Mouse (Mus musculus): ENCODE data around the gene Nudt14. TPM values are rescaled to one million over a fixed set of nuclear protein-coding genes. Genes with fewer than 3 reads are reported as not detected.

Gene Nudt14
- total and polyA plus RNA-seq, 2 experiments from 2014 or later: 28.2 to 33.9 TPM

DNA sequence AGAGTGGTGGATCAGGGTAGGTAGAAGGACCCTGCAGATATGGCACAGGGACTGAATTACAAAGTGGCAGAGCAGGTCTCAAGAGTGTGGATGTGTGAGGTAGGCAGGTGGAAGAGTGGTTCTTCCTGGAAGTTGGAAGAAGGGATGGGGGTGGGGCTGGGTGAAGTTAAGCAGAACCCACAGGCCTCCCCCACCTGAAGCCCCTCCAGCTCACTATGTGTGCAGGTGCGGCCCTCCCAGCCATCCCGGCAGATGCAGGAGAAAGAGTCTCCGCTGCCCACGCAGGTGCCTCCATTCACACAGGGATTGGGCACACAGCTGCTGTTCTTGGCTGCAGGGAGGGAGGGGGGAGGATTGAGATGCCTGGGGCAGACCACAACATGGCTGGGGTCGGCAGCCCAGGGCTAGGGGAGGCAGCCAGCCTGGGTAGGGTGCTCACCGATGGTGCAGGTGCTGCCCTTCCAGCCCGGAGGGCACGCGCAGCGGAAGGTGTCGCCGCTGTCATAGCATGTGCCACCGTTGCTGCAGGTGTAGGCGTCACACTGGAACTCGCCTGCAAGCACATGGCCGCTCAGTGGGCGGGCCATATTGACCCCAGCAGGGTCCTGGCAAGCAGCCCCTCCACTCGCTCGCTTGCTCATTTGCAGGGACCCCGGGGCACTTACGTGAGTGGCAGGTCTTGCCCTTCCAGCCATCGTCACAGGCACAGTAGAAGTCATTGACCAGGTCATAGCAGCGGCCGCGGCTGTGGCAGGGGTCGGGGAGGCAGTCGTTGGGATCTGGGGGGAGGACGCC, 28.8 kb downstream of the Nudt14 start:
- TF ChIP-seq CTCF (IDR thresholded peaks at IDR 0.05; ENCODE audit: low read depth) (no peak), EP300 (IDR thresholded peaks at IDR 0.05; ENCODE audit: low read depth) (no peak)
- peaks cover 13% of the 10 kb centered on the region; the same call in 1 of the 2 replicates for H3K4me1 ChIP-seq (ENCODE audit: control insufficient read depth, insufficient read depth)
- H3K4me3 ChIP-seq (ENCODE audit: low read depth, low read length): no peak overlapping the region
- 0 out of 2 replicates have a peak, but pooled peaks cover 10% of the 10 kb centered on the region for H3K27me3 ChIP-seq (ENCODE audit: control insufficient read depth, insufficient read depth, low read length)
- WGBS: 91% methylated on average over 28 of the region's 28 CpGs
- no peak overlapping the region for H3K4me2 ChIP-seq (ENCODE audit: low read depth, low read length)
- no peak for ATAC-seq (ENCODE audit: insufficient read depth, low read depth)
- peaks cover 17% of the 10 kb centered on the region for H3K36me3 ChIP-seq (replicated peaks; ENCODE audit: control insufficient read depth, insufficient read depth, low read length)
- H3K27ac ChIP-seq (ENCODE audit: low read depth): no peak overlapping the region
- H3K9ac ChIP-seq (replicated peaks; ENCODE audit: low read depth, low read length): no peak overlapping the region
- no peak for DNase-seq (ENCODE audit: low spot score)
- H3K9me3 ChIP-seq (replicated peaks; ENCODE audit: control insufficient read depth, low read length): no peaks in the 10 kb centered on the region

DNA sequence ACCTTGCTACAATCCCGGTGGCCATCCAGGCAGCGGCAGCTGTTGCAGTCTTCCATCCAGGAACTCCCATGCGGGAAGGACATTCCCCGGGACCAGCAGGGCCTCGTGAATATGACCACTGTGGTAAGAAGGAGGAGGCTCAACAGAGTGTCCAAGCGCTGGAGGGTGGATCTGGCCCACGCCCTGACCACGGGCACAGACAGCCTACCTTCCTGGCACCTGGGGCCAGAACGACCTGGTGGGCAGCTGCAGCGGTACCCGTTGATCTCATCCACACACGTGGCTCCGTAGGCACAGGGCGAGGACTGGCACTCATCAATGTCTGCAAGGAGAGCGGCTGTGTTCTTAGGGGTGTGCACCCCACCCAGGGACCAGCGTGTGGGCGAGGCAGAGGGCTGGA, 30.2 kb downstream of the Nudt14 start:
- 0 out of 2 replicates have a peak, but pooled peaks cover 3% of the 10 kb centered on the region for H3K27me3 ChIP-seq (ENCODE audit: control insufficient read depth, insufficient read depth, low read length)
- no peak overlapping the region for H3K27ac ChIP-seq (ENCODE audit: low read depth)
- DNase-seq (ENCODE audit: low spot score) (no peak), ATAC-seq (ENCODE audit: insufficient read depth, low read depth) (no peak)
- peaks cover 3% of the 10 kb centered on the region; the same call in 1 of the 2 replicates for H3K4me1 ChIP-seq (ENCODE audit: control insufficient read depth, insufficient read depth)
- no peak overlapping the region for H3K4me3 ChIP-seq (ENCODE audit: low read depth, low read length)
- TF ChIP-seq CTCF (IDR thresholded peaks at IDR 0.05; ENCODE audit: low read depth) (no peak), EP300 (IDR thresholded peaks at IDR 0.05; ENCODE audit: low read depth) (no peak)
- H3K36me3 ChIP-seq (replicated peaks; ENCODE audit: control insufficient read depth, insufficient read depth, low read length): peaks cover 17% of the 10 kb centered on the region
- H3K4me2 ChIP-seq (ENCODE audit: low read depth, low read length): no peak overlapping the region
- 87% methylated on average over 17 of the region's 17 CpGs for WGBS
- H3K9me3 ChIP-seq (replicated peaks; ENCODE audit: control insufficient read depth, low read length): no peaks in the 10 kb centered on the region
- H3K9ac ChIP-seq (replicated peaks; ENCODE audit: low read depth, low read length): no peak overlapping the region

- DNase-seq (ENCODE audit: low spot score) (no peak), ATAC-seq (ENCODE audit: insufficient read depth, low read depth) (no peak)
- peaks cover 11% of the 10 kb centered on the region; the same call in 1 of the 2 replicates for H3K36me3 ChIP-seq (replicated peaks; ENCODE audit: control insufficient read depth, insufficient read depth, low read length)
- H3K4me1 ChIP-seq (ENCODE audit: control insufficient read depth, insufficient read depth): no peaks in the 10 kb centered on the region
- H3K9ac ChIP-seq (replicated peaks; ENCODE audit: low read depth, low read length): no peak overlapping the region
- no peaks in the 10 kb centered on the region for H3K27me3 ChIP-seq (ENCODE audit: control insufficient read depth, insufficient read depth, low read length)
- H3K4me3 ChIP-seq (ENCODE audit: low read depth, low read length): no peak overlapping the region
- H3K27ac ChIP-seq (ENCODE audit: low read depth): no peak overlapping the region
- no peaks in the 10 kb centered on the region for H3K9me3 ChIP-seq (replicated peaks; ENCODE audit: control insufficient read depth, low read length)
- no peak overlapping the region for H3K4me2 ChIP-seq (ENCODE audit: low read depth, low read length)
- TF ChIP-seq EP300 (IDR thresholded peaks at IDR 0.05; ENCODE audit: low read depth) (no peak), CTCF (IDR thresholded peaks at IDR 0.05; ENCODE audit: low read depth) (no peak)
- WGBS: 93% methylated on average over 22 of the region's 22 CpGs
Measured at GRCm38 (mm10) chr12:112908991-112909390, 32.9 kb downstream of the Nudt14 start.

- ATAC-seq (ENCODE audit: insufficient read depth, low read depth): no peak
- WGBS: 83% methylated on average over 5 of the region's 5 CpGs
- no peak overlapping the region for H3K9ac ChIP-seq (replicated peaks; ENCODE audit: low read depth, low read length)
- no peak for DNase-seq (ENCODE audit: low spot score)
- no peak overlapping the region for H3K4me2 ChIP-seq (ENCODE audit: low read depth, low read length)
- H3K9me3 ChIP-seq (replicated peaks; ENCODE audit: control insufficient read depth, low read length): no peaks in the 10 kb centered on the region
- 0 out of 2 replicates have a peak, but pooled peaks cover 3% of the 10 kb centered on the region for H3K36me3 ChIP-seq (replicated peaks; ENCODE audit: control insufficient read depth, insufficient read depth, low read length)
- no peaks in the 10 kb centered on the region for H3K27me3 ChIP-seq (ENCODE audit: control insufficient read depth, insufficient read depth, low read length)
- H3K27ac ChIP-seq (ENCODE audit: low read depth): no peak overlapping the region
- TF ChIP-seq CTCF (IDR thresholded peaks at IDR 0.05; ENCODE audit: low read depth): no peak
- no peak for TF ChIP-seq EP300 (IDR thresholded peaks at IDR 0.05; ENCODE audit: low read depth)
- H3K4me1 ChIP-seq (ENCODE audit: control insufficient read depth, insufficient read depth): no peaks in the 10 kb centered on the region
- no peak overlapping the region for H3K4me3 ChIP-seq (ENCODE audit: low read depth, low read length)
Measured at GRCm38 (mm10) chr12:112905001-112905400, 36.9 kb downstream of the Nudt14 start.

GRCm38 (mm10) chr12:112903941-112904340, 38.0 kb downstream of the Nudt14 start:
- no peaks in the 10 kb centered on the region for H3K9me3 ChIP-seq (replicated peaks; ENCODE audit: control insufficient read depth, low read length)
- no peak overlapping the region for H3K4me3 ChIP-seq (ENCODE audit: low read depth, low read length)
- ATAC-seq (ENCODE audit: insufficient read depth, low read depth) (0 out of 2 replicates have a peak, but pooled peaks have one; percentile 7), DNase-seq (ENCODE audit: low spot score) (no peak)
- TF ChIP-seq EP300 (IDR thresholded peaks at IDR 0.05; ENCODE audit: low read depth) (no peak), CTCF (IDR thresholded peaks at IDR 0.05; ENCODE audit: low read depth) (no peak)
- no peaks in the 10 kb centered on the region for H3K4me1 ChIP-seq (ENCODE audit: control insufficient read depth, insufficient read depth)
- 0 out of 2 replicates have a peak, but pooled peaks cover under 1% of the 10 kb centered on the region for H3K36me3 ChIP-seq (replicated peaks; ENCODE audit: control insufficient read depth, insufficient read depth, low read length)
- no peak overlapping the region for H3K9ac ChIP-seq (replicated peaks; ENCODE audit: low read depth, low read length)
- H3K27ac ChIP-seq (ENCODE audit: low read depth): no peak overlapping the region
- no peaks in the 10 kb centered on the region for H3K27me3 ChIP-seq (ENCODE audit: control insufficient read depth, insufficient read depth, low read length)
- H3K4me2 ChIP-seq (ENCODE audit: low read depth, low read length): no peak overlapping the region
- 51% methylated on average over 8 of the region's 8 CpGs for WGBS

All from heart, postnatal 0 days (tissue).